Mouse (Mus musculus) olfactory bulb, adult 2 months (tissue): ENCODE measurements at regions not wholly inside any gene's neighbourhood (a gene's known extent, or its start where the extent isn't known, plus 50 kb on each side); places are given as distances from the start of the nearest gene placed in this dataset.

ENCODE experiments used
- CTCF ChIP-seq: fragments of 200-500 bp; IDR thresholded peaks from 2 replicates; pipeline ENCODE4 v1.5.1; 2012; ENCODE audit warnings: low read depth, mild to moderate bottlenecking, low read length, moderate library complexity; ENCODE audit not compliant: insufficient read depth
- POLR2A ChIP-seq: fragments of 200-500 bp; IDR thresholded peaks from 2 replicates; pipeline ENCODE4 v1.6.1; 2012; ENCODE audit warnings: mild to moderate bottlenecking, low read depth, low read length, moderate library complexity; ENCODE audit not compliant: insufficient read depth

DNA sequence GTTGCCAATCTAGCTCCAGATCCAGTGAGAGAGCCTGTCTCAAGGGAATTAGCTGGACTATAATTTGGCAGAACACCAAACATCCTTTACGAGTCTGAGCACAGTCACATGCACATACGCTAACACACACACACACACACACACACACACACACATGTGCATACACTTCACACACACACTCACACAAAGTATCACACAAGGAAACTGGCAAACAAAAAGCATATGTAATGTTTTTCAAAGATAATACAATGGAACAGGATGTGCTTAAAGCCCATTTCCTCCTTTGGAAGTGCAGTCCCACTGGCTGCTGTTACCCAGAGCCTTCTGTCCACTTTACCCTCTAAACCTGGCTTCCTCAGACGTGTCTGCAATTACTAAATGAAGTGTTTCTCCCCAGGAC lies 226.2 kb upstream of the Cited2 start:
- TF ChIP-seq CTCF = no peak
- no peak for TF ChIP-seq POLR2A
